Mouse (Mus musculus): ENCODE results near the gene Pla2g5. TPM values are rescaled to one million over a fixed set of nuclear protein-coding genes. Genes with fewer than 3 reads are reported as not detected.

Gene Pla2g5
- polyA plus RNA-seq, 2 experiments, result not detected

- no peak for ATAC-seq (ENCODE audit: insufficient read depth)
- no peak overlapping the region for H3K4me3 ChIP-seq (ENCODE audit: insufficient read depth in 1 of 2, low read depth in 2 of 2, low read length in 2 of 2)
Observed at GRCm38 (mm10) chr4:138762266-138762665, 101.0 kb downstream of the Pla2g5 start.

DNA sequence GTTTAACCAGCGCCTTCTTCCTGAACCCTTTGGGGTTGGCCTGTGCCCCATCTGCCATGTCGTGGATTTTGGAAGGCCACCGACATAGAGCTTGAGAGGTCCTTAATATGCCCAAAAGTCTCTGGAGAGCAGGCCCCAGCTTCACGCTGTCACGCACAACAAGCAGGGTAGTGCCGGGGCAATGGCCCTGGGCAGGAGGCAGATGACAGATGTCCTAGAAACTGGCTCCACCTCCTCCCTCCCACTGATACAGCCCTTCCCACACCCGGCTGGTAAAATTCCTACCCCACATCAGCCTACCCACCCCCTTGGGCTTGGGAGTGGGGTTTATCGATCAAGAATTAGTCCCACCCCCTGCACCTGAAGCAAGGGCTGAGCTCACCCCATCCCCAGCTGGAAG is 105.9 kb downstream of the Pla2g5 start, which contains the start of gene Pla2g2f:
Gene Pla2g2f, minus strand, starts transcription at position 211 of the 400 bp plus-strand sequence.
- H3K4me1 ChIP-seq (replicated peaks; ENCODE audit: control insufficient read depth in 2 of 2, insufficient read depth in 2 of 2, low read length in 1 of 2), result no peaks in the 10 kb centered on the region
- H3K27ac ChIP-seq, result no peak within 1 kb of the TSS
- no peak within 1 kb of the TSS for H3K4me3 ChIP-seq (ENCODE audit: insufficient read depth in 1 of 2, low read depth in 2 of 2, low read length in 2 of 2)
- H3K9me3 ChIP-seq (ENCODE audit: control insufficient read depth, low read length), result no peaks in the 10 kb centered on the region
- H3K36me3 ChIP-seq (replicated peaks; ENCODE audit: control insufficient read depth, insufficient read depth, low read depth), result no peaks in the 10 kb centered on the region
- no peaks in the 10 kb centered on the region for H3K27me3 ChIP-seq (ENCODE audit: control insufficient read depth, insufficient read depth, low read length)
- ATAC-seq (ENCODE audit: insufficient read depth), result no peak
- no peak for DNase-seq (ENCODE audit: low read depth in 3 of 3, low spot score in 3 of 3)
- WGBS (ENCODE audit: insufficient replicate concordance), result 72% methylated on average over 8 of the region's 8 CpGs
- no peak for TF ChIP-seq CTCF (IDR thresholded peaks at IDR 0.05; ENCODE audit: low read depth)
- no peak for TF ChIP-seq EP300 (IDR thresholded peaks at IDR 0.05; ENCODE audit: low read depth)
- H3K9ac ChIP-seq (replicated peaks), result no peak within 1 kb of the TSS
- H3K4me2 ChIP-seq (ENCODE audit: low read depth), result no peak within 1 kb of the TSS

More at GRCm38 (mm10) chr4:138762266-138762665, 101.0 kb downstream of the Pla2g5 start:
- WGBS (ENCODE audit: insufficient replicate concordance), result 40% methylated on average over 9 of the region's 9 CpGs
- Histone ChIP-seq H3K9ac (replicated peaks) (no peak overlapping the region), H3K9me3 (ENCODE audit: control insufficient read depth, low read length) (no peaks in the 10 kb centered on the region), H3K27me3 (ENCODE audit: control insufficient read depth, insufficient read depth, low read length) (no peaks in the 10 kb centered on the region), H3K4me1 (replicated peaks; ENCODE audit: control insufficient read depth in 2 of 2, insufficient read depth in 2 of 2, low read length in 1 of 2) (no peaks in the 10 kb centered on the region), H3K4me2 (ENCODE audit: low read depth) (no peak overlapping the region), H3K27ac (no peak overlapping the region), H3K36me3 (replicated peaks; ENCODE audit: control insufficient read depth, insufficient read depth, low read depth) (no peaks in the 10 kb centered on the region)
- TF ChIP-seq EP300 (IDR thresholded peaks at IDR 0.05; ENCODE audit: low read depth), result no peak
- no peak for TF ChIP-seq CTCF (IDR thresholded peaks at IDR 0.05; ENCODE audit: low read depth)
- no peak for DNase-seq (ENCODE audit: low read depth in 3 of 3, low spot score in 3 of 3)

- Histone ChIP-seq H3K36me3 (replicated peaks; ENCODE audit: control insufficient read depth, insufficient read depth, low read depth) (no peaks in the 10 kb centered on the region), H3K4me2 (ENCODE audit: low read depth) (no peak overlapping the region), H3K27me3 (ENCODE audit: control insufficient read depth, insufficient read depth, low read length) (no peaks in the 10 kb centered on the region), H3K9me3 (ENCODE audit: control insufficient read depth, low read length) (no peaks in the 10 kb centered on the region), H3K4me3 (ENCODE audit: insufficient read depth in 1 of 2, low read depth in 2 of 2, low read length in 2 of 2) (no peak overlapping the region), H3K4me1 (replicated peaks; ENCODE audit: control insufficient read depth in 2 of 2, insufficient read depth in 2 of 2, low read length in 1 of 2) (no peaks in the 10 kb centered on the region), H3K27ac (no peak overlapping the region), H3K9ac (replicated peaks) (no peak overlapping the region)
- TF ChIP-seq CTCF (IDR thresholded peaks at IDR 0.05; ENCODE audit: low read depth), result no peak
- WGBS (ENCODE audit: insufficient replicate concordance), result 67% methylated on average over 11 of the region's 11 CpGs
- ATAC-seq (ENCODE audit: insufficient read depth) (no peak), DNase-seq (ENCODE audit: low read depth in 3 of 3, low spot score in 3 of 3) (no peak)
Observed at GRCm38 (mm10) chr4:138755983-138756382, 107.3 kb downstream of the Pla2g5 start.

DNA sequence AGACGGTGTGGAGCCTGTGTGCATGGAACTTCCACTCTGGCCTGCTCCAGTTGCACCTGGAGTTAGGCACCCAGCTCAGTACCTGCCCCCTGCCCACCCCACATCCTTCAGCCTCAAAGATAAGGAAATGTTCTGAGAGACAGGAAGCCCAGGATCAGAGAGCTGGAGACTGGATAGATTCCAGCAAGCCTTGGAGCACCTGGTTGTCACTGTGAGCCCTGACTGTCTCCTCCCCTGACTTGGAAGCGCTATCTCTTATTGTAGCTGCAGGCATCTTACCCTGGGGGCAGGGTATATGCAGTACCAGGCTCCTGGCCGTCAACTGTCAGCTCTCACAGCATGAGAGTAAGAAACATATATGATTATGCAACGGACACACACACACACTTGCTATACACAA is 107.8 kb downstream of the Pla2g5 start:
- TF ChIP-seq EP300 (IDR thresholded peaks at IDR 0.05; ENCODE audit: low read depth) (no peak), CTCF (IDR thresholded peaks at IDR 0.05; ENCODE audit: low read depth) (no peak)
- no peak for ATAC-seq (ENCODE audit: insufficient read depth)

DNA sequence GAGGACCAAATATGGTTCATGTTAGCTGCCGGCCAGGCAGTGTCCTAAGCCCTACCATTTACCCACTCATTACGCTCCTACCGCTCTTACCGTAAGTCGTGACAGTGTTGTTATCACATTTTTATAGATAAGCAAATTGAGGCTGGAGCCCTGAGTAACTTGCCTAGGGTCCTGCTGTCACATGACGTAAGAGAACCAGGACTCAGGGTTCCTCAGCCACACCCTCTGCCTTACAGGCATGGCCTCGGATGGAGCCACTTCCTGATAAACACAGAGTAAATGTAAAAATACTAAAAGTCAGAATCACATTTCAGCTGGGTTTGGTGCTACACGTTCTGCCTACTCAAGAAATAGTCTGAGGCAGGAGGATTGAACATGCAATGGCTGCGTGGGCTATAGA is 108.8 kb downstream of the Pla2g5 start:
- Histone ChIP-seq H3K27ac (no peak overlapping the region), H3K9me3 (ENCODE audit: control insufficient read depth, low read length) (no peaks in the 10 kb centered on the region), H3K36me3 (replicated peaks; ENCODE audit: control insufficient read depth, insufficient read depth, low read depth) (no peaks in the 10 kb centered on the region), H3K4me2 (ENCODE audit: low read depth) (no peak overlapping the region), H3K4me1 (replicated peaks; ENCODE audit: control insufficient read depth in 2 of 2, insufficient read depth in 2 of 2, low read length in 1 of 2) (no peaks in the 10 kb centered on the region), H3K4me3 (ENCODE audit: insufficient read depth in 1 of 2, low read depth in 2 of 2, low read length in 2 of 2) (no peak overlapping the region), H3K27me3 (ENCODE audit: control insufficient read depth, insufficient read depth, low read length) (no peaks in the 10 kb centered on the region), H3K9ac (replicated peaks) (no peak overlapping the region)
- 55% methylated on average over 9 of the region's 9 CpGs for WGBS (ENCODE audit: insufficient replicate concordance)
- ATAC-seq (ENCODE audit: insufficient read depth), result no peak
- no peak for DNase-seq (ENCODE audit: low read depth in 3 of 3, low spot score in 3 of 3)
- TF ChIP-seq EP300 (IDR thresholded peaks at IDR 0.05; ENCODE audit: low read depth) (no peak), CTCF (IDR thresholded peaks at IDR 0.05; ENCODE audit: low read depth) (no peak)

More for the DNA sequence above, 107.8 kb downstream of the Pla2g5 start:
- H3K4me1 ChIP-seq (replicated peaks; ENCODE audit: control insufficient read depth in 2 of 2, insufficient read depth in 2 of 2, low read length in 1 of 2), result no peaks in the 10 kb centered on the region
- H3K9me3 ChIP-seq (ENCODE audit: control insufficient read depth, low read length), result no peaks in the 10 kb centered on the region
- H3K36me3 ChIP-seq (replicated peaks; ENCODE audit: control insufficient read depth, insufficient read depth, low read depth), result no peaks in the 10 kb centered on the region
- no peak overlapping the region for H3K9ac ChIP-seq (replicated peaks)
- H3K27me3 ChIP-seq (ENCODE audit: control insufficient read depth, insufficient read depth, low read length), result no peaks in the 10 kb centered on the region
- H3K4me3 ChIP-seq (ENCODE audit: insufficient read depth in 1 of 2, low read depth in 2 of 2, low read length in 2 of 2), result no peak overlapping the region
- 56% methylated on average over 4 of the region's 4 CpGs for WGBS (ENCODE audit: insufficient replicate concordance)
- H3K27ac ChIP-seq, result no peak overlapping the region
- H3K4me2 ChIP-seq (ENCODE audit: low read depth), result no peak overlapping the region
- DNase-seq (ENCODE audit: low read depth in 3 of 3, low spot score in 3 of 3), result no peak

Measured in liver, embryonic 14.5 days (tissue).